Mouse (Mus musculus) liver, postnatal 0 days (tissue): ENCODE data around the gene Dgkz. TPM values are rescaled to one million over a fixed set of nuclear protein-coding genes. Genes with fewer than 3 reads are reported as not detected.
A peak's percentile ranks its signal among the peaks of the same experiment; 100 is the strongest.

ENCODE experiments used
- ATAC-seq: fragments of 200-750 bp; cut with Nextera tagmentation; 2 replicates; pipeline ENCODE4 v1.8.0; 2017; ENCODE audit warnings: mild to moderate bottlenecking, moderate library complexity
- DNase-seq: peaks from one replicate; pipeline ENCODE4 v3.0.0-alpha.2; 2016
- H3K27ac ChIP-seq: fragments of 300-500 bp; sonication (generic); 2 replicates; pipeline ENCODE4 v1.5.1; 2014; ENCODE audit warnings: antibody characterized with exemption, moderate library complexity, mild to moderate bottlenecking, low read depth
- H3K27me3 ChIP-seq: fragments of 300-500 bp; sonication (generic); 2 replicates; pipeline ENCODE4 v1.6.1; 2014; ENCODE audit warnings: low read length, control low read depth, mixed read lengths; ENCODE audit not compliant: insufficient read depth
- H3K36me3 ChIP-seq: fragments of 300-500 bp; sonication (generic); replicated peaks from 2 replicates; pipeline ENCODE4 v1.6.1; 2014; ENCODE audit warnings: mild to moderate bottlenecking, control low read depth, low read length, moderate library complexity, mixed read lengths; ENCODE audit not compliant: insufficient read depth
- H3K4me1 ChIP-seq: fragments of 300-500 bp; sonication (generic); 2 replicates; pipeline ENCODE4 v1.6.1; 2014; ENCODE audit warnings: antibody characterized with exemption, mild to moderate bottlenecking, control low read depth; ENCODE audit not compliant: insufficient read depth
- H3K4me2 ChIP-seq: fragments of 300-500 bp; sonication (generic); 2 replicates; pipeline ENCODE4 v1.6.1; 2014; ENCODE audit warnings: low read depth, mild to moderate bottlenecking, low read length, moderate library complexity, mixed read lengths
- H3K4me3 ChIP-seq: fragments of 300-500 bp; sonication (generic); 2 replicates; pipeline ENCODE4 v1.5.1; 2014; ENCODE audit warnings: low read depth, low read length
- H3K9ac ChIP-seq: fragments of 300-500 bp; sonication (generic); replicated peaks from 2 replicates; pipeline ENCODE4 v1.6.1; 2014; ENCODE audit warnings: mild to moderate bottlenecking, moderate library complexity
- H3K9me3 ChIP-seq: fragments of 300-500 bp; sonication (generic); 2 replicates; pipeline ENCODE4 v1.6.1; 2016; ENCODE audit warnings: mild to moderate bottlenecking, control low read depth, low read length, mixed read lengths
- CTCF ChIP-seq: sonication (generic); IDR thresholded peaks from 2 replicates; pipeline ENCODE4 v1.5.1; 2016; ENCODE audit warnings: antibody characterized with exemption, low read depth
- EP300 ChIP-seq: IDR thresholded peaks from 2 replicates; pipeline ENCODE4 v1.6.1; 2016; ENCODE audit warnings: antibody characterized with exemption, low read depth, mild to moderate bottlenecking
- WGBS: fragments of 180-500 bp; shearing (Covaris S2); extraction: QIAGEN DNeasy Blood & Tissue Kit; methylation state at CpG from one replicate; pipeline ENCODE4 v1.1.7; 2014; ENCODE audit not compliant: insufficient replicate concordance; 5-methylcytosine and 5-hydroxymethylcytosine counted together
- polyA plus RNA-seq: library from polyadenylated mRNA; unstranded; fragments of >200 nt; fragmentation: Nextera tagmentation; extraction: Ambion mirVana; gene quantifications from 2 replicates; pipeline ENCODE4 v1.2.1, GENCODE M21; 2015

Gene Dgkz
- polyA plus RNA-seq, 1 experiment from 2014 or later: 15.9 TPM

DNA sequence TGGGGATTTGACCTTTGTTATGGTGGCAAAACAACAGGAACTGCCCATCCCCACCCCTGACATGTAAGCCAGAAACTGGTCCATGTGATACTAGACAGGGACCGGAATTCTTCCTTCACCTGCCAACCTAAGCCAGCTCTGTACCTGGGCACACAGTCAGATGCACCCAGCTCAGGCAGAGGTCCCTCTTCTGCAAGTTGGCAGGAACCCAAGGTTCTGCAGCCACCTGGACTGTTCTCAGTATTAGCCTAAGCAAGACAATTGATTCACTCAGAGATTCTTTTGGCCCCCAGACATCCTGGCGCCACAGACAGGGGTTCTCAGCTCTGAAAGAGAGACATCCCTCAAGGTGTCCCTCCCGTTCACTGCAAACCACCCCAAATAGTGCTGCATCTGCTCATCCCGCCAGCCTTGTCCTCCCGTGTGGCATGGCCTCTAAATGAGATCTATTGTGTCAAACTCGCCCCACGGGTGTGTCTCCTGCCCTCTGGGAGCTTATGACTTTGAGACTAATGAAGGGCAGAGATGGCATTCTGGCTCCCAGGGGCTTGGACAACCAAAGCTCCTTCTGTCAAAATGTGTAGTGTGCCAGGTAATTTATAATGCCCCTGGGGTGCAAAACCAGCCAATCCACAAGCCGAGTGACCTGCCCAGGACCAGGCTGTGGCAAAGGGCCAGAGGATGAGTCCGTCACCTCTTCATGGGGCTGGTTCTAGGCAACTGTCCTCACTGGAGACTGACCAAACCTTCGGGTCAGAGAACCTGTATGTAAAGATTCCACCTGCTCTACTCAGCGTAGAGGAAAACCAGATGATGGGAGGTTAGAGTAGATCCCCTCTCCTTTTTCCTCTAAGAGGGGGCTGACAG lies 15.9 kb downstream of the Dgkz start:
- no peaks in the 10 kb centered on the region; the same call in none of the 2 replicates for H3K36me3 ChIP-seq
- no peak overlapping the region for H3K4me3 ChIP-seq
- H3K4me1 ChIP-seq: peaks cover 73% of the 10 kb centered on the region
- H3K4me2 ChIP-seq: no peak overlapping the region
- no peak for TF ChIP-seq EP300
- no peak for TF ChIP-seq CTCF
- H3K9me3 ChIP-seq: no peaks in the 10 kb centered on the region
- no peaks in the 10 kb centered on the region for H3K27me3 ChIP-seq
- ATAC-seq: no peak
- WGBS: 73% methylated on average over 11 of the region's 11 CpGs
- no peak overlapping the region for H3K27ac ChIP-seq
- no peak for DNase-seq
- peak overlapping the region; percentile 38; the same call in 1 of the 2 replicates for H3K9ac ChIP-seq

GRCm38 (mm10) chr2:91958701-91959457 lies 16.8 kb downstream of the Dgkz start:
- Histone ChIP-seq H3K4me2 (no peak overlapping the region), H3K4me1 (peaks cover 79% of the 10 kb centered on the region), H3K36me3 (no peaks in the 10 kb centered on the region; the same call in none of the 2 replicates), H3K9ac (peak overlapping the region; percentile 38), H3K9me3 (no peaks in the 10 kb centered on the region), H3K27ac (no peak overlapping the region), H3K27me3 (no peaks in the 10 kb centered on the region), H3K4me3 (no peak overlapping the region)
- ATAC-seq (no peak), DNase-seq (peak; percentile 71)
- TF ChIP-seq CTCF: peak; percentile 84
- TF ChIP-seq EP300: no peak
- WGBS: 43% methylated on average over 10 of the region's 10 CpGs

DNA sequence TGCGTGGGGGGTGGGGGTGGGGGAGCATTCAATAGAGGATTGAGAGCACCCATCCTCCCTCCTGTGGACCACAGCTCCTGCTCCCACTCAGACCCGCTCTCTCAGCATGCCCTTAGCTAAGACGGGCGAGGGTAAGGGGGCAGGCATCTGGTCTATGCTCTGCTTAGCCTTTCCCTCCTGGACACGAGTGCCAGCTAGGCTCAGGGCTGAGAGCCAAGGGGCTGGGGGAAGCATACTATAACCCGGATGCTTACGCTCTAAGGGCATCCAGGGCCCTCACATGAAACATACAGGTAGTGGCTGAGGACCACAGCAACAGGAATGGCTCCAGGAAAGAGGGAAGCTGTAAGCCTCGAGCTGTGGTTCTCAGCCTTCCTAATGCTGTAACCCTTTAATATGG lies 17.6 kb downstream of the Dgkz start:
- H3K27ac ChIP-seq: no peak overlapping the region
- 73% methylated on average over 8 of the region's 8 CpGs for WGBS
- H3K4me1 ChIP-seq: peaks cover 82% of the 10 kb centered on the region
- no peak overlapping the region for H3K4me2 ChIP-seq
- no peaks in the 10 kb centered on the region for H3K27me3 ChIP-seq
- H3K36me3 ChIP-seq: no peaks in the 10 kb centered on the region; the same call in none of the 2 replicates
- no peaks in the 10 kb centered on the region for H3K9me3 ChIP-seq
- no peak overlapping the region for H3K4me3 ChIP-seq
- no peak for DNase-seq
- H3K9ac ChIP-seq: no peak overlapping the region
- no peak for ATAC-seq
- TF ChIP-seq EP300 (no peak), CTCF (no peak)

DNA sequence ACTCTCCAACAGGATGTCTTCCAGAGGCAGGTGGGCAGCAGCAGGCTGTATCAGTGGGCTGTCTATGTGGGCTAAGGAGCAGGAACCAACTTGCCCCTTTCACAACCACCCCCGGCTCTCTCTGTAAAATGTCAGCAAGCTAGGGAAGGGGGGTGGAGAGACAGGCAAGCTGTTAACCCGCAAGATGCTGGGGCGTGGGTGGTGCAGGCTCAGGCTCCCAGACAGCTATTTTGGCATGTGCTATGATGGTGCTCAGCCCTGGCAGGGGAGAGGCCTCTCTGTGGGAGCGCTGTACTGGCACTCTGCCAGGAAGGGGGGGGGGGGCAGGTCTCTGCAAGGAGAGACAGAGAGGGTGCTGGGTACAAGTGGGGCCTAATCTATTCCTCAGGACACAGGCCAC lies 18.6 kb downstream of the Dgkz start:
- Histone ChIP-seq H3K9ac (no peak overlapping the region; the same call in 1 of the 2 replicates), H3K4me2 (peak overlapping the region; percentile 48), H3K36me3 (no peaks in the 10 kb centered on the region; the same call in none of the 2 replicates), H3K4me3 (no peak overlapping the region), H3K9me3 (no peaks in the 10 kb centered on the region), H3K27me3 (no peaks in the 10 kb centered on the region), H3K4me1 (peaks cover 77% of the 10 kb centered on the region), H3K27ac (peak overlapping the region; percentile 34; the same call in 1 of the 2 replicates)
- TF ChIP-seq EP300 (no peak), CTCF (no peak)
- WGBS: 3% methylated on average over 4 of the region's 4 CpGs
- peak; percentile 71 for DNase-seq
- peak; percentile 50 for ATAC-seq

- Histone ChIP-seq H3K4me2 (no peak overlapping the region), H3K4me3 (no peak overlapping the region), H3K9ac (no peak overlapping the region), H3K36me3 (no peaks in the 10 kb centered on the region; the same call in none of the 2 replicates), H3K27ac (no peak overlapping the region; the same call in 1 of the 2 replicates), H3K4me1 (peaks cover 72% of the 10 kb centered on the region), H3K27me3 (no peaks in the 10 kb centered on the region), H3K9me3 (no peaks in the 10 kb centered on the region)
- TF ChIP-seq EP300: no peak
- no peak for TF ChIP-seq CTCF
- DNase-seq (no peak), ATAC-seq (no peak)
- WGBS: 66% methylated on average over 6 of the region's 6 CpGs
Measured at GRCm38 (mm10) chr2:91955875-91956274, 19.8 kb downstream of the Dgkz start.

DNA sequence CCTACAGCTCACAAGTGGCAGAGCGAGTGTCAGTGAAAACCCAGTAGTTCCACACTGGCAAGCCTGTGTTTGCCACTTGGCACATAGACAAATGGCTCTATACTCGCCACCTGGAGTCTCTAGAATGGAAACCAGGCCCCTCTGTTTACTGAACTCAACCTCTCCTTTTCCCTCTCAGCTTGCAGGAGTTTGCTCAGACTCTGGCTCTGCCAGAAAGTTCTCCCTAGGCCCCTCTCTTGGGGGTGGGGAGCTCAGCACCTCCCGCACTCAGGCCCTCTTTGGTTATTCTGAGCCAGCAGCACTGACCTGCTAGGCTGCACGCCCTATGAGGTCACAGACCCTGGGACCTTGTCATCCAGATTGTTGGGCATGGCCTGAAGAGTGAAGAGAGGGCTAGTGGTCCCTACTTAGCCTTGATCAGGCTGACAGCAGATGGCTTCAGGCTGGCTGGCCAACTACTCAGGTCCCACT lies 20.5 kb downstream of the Dgkz start:
- no peak overlapping the region for H3K4me3 ChIP-seq

More for the DNA sequence above, 20.5 kb downstream of the Dgkz start:
- no peak for DNase-seq
- H3K4me2 ChIP-seq: no peak overlapping the region
- ATAC-seq: no peak
- TF ChIP-seq CTCF (no peak), EP300 (no peak)
- no peaks in the 10 kb centered on the region for H3K27me3 ChIP-seq
- no peak overlapping the region for H3K9ac ChIP-seq
- H3K36me3 ChIP-seq: no peaks in the 10 kb centered on the region; the same call in none of the 2 replicates
- 74% methylated on average over 4 of the region's 4 CpGs for WGBS
- peaks cover 77% of the 10 kb centered on the region for H3K4me1 ChIP-seq
- peak overlapping the region; percentile 67 for H3K27ac ChIP-seq
- no peaks in the 10 kb centered on the region for H3K9me3 ChIP-seq
